Mouse (Mus musculus) brain, embryonic 14.5 days (tissue): ENCODE data around the gene Ppfia3. TPM values are rescaled to one million over a fixed set of nuclear protein-coding genes. Genes with fewer than 3 reads are reported as not detected.

Source experiments
- DNase-seq: peaks from one replicate; pipeline ENCODE4 v3.0.0-alpha.2; 2011; ENCODE audit warnings: low read depth
- CTCF ChIP-seq: fragments of 200-500 bp; IDR thresholded peaks from 2 replicates; pipeline ENCODE4 v1.5.1; 2012; ENCODE audit warnings: inconsistent platforms, mild to moderate bottlenecking, moderate library complexity, borderline replicate concordance; ENCODE audit not compliant: insufficient read depth, insufficient read length; ENCODE audit errors: extremely low read depth
- POLR2A ChIP-seq: fragments of 200-500 bp; IDR thresholded peaks from 2 replicates; pipeline ENCODE4 v1.6.1; 2012; ENCODE audit warnings: mild to moderate bottlenecking, inconsistent platforms, borderline replicate concordance; ENCODE audit not compliant: poor library complexity, insufficient read depth, insufficient read length, severe bottlenecking; ENCODE audit errors: extremely low read depth
- polyA plus RNA-seq: library from polyadenylated mRNA; depleted of rRNA; stranded (reverse); fragments of >200 nt; gene quantifications from 2 replicates; pipeline ENCODE4 v1.2.3, GENCODE M21; 2012

The Ppfia3 gene
- polyA plus RNA-seq, 1 experiment, result 60.0 TPM

DNA sequence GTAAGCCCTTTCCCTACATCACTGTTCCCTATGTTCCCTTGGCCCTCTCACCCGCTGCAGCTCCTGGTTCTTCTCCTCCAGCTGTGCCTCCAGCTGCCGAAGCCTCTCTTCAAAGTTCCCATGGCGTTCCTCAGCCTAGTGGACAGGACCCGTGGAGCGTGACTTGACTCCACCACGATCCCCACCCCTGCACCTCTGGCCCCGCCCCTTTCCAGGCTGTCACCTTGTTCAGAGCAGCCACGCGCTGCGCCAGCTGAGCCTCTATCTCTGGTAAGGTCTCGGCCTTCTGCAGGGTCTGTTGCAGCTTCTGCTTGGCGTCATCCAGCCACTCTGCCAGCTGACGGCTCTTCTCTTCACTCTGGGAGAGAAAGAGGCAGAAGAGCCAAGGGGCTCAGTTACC is 10.7 kb downstream of the Ppfia3 start:
- no peak for DNase-seq
- TF ChIP-seq CTCF, result no peak
- no peak for TF ChIP-seq POLR2A

DNA sequence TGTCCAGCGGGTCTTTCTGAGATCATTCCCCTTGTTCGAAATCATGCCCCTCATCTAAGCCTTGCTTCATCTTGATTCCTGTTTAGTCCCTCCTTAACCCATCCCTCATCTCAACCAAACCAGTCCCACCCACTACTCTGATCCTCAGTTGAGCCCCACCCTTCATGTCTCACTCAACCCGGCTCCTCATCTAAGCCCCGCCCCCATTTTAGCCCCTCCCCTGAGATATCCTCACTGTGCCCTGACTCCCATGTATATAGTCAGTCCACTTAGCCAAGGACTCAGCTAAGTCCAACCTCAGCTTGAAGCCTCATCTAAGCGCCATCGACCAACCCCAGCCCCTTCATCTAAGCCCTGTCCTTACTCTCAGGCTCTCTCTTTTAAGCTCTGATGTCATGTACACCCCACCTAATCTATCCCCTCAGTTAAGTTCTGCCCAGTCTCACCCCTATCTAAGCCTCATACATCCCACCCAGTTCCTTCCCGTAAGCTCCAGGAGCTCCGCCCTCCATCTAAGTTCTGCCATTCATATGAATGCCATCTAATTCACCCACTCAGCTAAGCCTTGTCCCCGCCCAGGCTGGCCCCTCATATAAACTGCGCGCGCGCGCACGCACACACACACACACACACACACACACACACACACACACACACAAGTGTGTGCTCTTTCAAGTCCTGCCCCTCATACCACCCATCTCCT is 11.3 kb downstream of the Ppfia3 start:
- DNase-seq, result no peak
- no peak for TF ChIP-seq POLR2A
- no peak for TF ChIP-seq CTCF

DNA sequence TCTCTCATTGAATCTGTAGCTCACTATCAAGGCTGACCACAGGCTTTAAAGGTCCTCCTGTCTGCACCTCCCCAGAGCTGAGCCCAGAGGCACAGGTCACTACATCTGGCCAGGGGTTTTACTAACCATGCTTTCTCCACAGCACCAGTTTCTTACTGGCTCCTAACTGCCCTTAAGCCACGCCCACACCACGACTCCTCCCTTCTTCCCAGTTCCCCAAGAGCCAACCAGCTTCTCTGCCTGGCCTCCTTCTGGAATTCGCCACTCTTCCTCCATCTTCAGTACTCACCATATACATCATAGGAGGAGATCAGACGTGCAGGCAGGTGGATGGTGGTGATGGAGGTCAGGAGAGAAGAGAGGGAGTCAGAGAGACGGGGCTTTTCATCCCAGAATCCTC is 13.8 kb downstream of the Ppfia3 start:
- DNase-seq, result no peak
- TF ChIP-seq CTCF, result no peak
- TF ChIP-seq POLR2A, result no peak

DNA sequence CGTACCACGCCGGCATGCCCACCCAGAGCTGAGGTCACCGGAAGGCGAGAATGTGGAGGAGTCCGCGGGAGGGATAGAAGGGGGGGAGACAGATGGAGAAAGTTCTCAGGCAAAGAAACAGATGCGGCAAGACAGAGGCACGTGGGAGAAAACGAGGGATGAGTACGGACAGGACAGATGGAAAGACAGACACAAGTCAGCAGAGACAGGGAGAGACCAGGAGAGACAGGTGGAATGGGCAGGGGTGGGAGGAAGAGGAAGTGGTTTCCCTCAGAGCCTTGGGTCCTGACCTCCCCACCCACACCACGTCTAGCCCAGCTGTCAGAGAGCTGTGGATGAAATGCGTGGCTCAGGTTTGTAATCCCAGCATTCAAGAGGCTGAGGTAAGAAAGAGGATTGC is 19.9 kb downstream of the Ppfia3 start:
- DNase-seq, result no peak
- TF ChIP-seq CTCF (no peak), POLR2A (no peak)

DNA sequence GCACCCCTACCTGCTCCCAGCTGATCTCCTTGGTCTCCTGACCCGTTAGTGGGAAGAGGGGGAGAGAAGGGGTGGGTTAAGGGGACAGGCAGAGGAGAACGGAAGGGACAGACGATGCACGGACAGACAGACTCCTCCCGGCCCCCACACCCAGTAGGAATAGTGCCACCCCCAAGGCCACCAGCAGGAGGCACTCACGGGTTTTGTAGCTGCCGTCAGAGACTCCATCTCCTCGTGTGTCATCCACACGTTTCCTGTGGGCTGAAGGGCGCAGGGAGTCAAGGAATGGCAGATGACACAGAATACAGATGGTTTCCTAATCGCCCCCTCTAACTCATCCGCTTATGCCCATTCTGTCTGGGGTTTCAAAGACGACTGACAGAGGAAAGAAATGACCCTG is 23.3 kb downstream of the Ppfia3 start:
- TF ChIP-seq POLR2A (no peak), CTCF (peak; percentile 28; the same call in 1 of the 2 replicates)
- DNase-seq, result no peak

DNA sequence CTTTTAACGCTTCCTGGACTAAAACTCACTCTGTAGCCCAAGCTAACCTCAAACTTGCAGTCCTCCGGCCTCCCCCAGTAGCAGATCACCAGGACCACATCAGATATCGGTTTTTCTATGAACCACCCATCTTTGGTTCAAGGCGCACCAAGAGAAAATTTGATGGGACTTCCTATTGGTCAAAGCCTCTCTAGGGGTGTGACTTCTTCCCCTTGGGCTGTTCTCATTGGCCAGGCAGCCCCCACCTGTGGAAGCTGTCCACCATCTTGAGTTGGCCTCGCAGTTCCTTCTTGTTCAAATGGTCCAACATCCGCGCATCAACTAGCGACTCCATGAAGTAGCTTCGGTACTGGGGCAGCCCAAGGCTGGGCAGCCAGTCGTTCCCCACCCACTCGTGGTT is 24.7 kb downstream of the Ppfia3 start:
- no peak for DNase-seq
- TF ChIP-seq CTCF, result no peak
- TF ChIP-seq POLR2A, result no peak

DNA sequence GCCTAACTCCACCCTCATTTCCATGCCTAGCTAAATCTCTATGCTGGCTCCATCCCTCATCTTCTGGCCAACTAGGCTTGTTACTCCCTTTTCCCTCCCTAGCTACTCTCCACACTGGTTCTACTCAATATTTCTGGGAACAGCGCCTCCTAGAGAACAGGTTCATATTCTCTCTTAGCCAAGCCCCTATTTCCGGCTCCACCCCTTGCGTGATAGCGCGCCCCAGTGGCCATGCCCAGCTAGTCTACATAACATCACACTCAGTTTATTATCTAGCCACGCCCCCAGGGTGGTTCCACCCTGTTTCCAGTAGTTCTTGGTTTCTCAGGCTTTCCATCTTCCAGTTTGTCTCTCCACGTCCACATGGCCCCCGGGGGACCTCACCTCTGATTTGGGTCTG is 25.5 kb downstream of the Ppfia3 start:
- TF ChIP-seq POLR2A (no peak), CTCF (peak; percentile 49; the same call in 1 of the 2 replicates)
- DNase-seq, result peak; percentile 78

DNA sequence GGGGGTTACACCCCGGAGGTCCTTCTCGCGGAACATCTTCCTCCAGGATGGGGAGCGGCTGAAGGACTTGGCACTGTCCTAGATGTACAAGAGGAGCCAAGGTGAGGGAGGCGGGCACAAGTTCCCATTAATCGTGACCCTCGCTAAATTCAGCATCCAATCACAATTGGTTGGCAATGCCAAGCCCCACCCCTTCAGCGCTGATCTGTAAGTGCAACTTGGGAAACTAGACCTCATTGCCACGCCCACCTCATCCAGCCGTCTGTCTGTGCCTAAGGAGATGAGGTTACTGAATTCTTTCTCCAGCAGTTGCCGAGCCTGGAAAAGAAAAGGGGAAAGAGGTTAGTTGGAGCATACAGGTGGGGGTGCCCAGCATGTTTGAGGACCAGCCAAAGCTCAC is 26.1 kb downstream of the Ppfia3 start:
- TF ChIP-seq POLR2A, result no peak
- no peak for TF ChIP-seq CTCF
- DNase-seq, result peak; percentile 79

DNA sequence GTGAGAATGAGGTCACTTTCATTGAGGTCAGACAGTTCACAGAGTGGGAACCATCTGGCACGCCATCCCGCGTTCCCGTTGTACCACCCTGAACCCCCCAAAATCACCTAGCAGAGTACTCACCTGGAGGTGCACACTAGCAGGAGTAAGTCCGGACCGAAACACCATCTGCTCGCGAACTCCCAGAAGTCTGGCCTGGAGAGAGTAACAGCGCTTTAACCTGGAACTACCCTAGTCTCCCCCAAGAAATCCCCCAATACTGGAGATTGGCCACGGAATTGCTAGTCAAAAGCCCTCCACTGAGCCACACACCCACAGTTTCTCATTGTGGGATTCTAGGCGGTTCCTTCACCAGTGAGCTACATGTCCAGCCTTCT is 26.8 kb downstream of the Ppfia3 start:
- no peak for DNase-seq
- no peak for TF ChIP-seq POLR2A
- TF ChIP-seq CTCF, result no peak

DNA sequence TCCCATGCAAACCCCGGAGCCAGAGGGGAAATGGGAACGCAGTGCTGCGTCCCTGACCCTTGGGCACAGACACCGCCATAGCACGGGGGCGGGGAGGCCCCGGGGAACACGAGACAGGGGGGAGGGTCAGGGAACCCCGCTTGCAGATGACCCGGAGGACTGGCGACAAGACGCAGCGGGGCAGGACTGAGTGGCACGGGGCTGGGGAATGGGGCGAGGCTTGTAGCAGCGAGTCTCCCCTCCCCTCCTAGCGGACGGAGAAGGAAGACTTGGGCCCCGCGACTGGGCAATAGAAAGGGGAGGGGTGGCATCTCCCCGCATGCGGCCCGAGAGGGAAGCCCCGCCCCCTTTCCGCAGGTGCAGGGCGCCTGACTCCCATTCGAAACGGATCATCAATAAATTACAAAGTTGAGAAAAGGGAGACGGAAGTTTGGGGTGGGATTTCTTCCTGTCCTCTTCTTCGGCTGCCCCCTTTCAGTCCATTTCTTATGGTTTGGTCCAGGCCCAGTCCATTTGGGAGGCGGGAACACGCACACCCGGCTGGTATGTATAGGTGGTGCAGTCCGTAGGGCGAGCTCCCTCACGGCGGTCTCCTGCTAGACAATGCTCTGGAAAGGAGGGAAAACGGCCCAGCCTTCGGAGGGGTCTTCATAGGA is 27.3 kb downstream of the Ppfia3 start:
- peak; percentile 93 for DNase-seq
- TF ChIP-seq CTCF, result peak; percentile 44; the same call in 1 of the 2 replicates
- TF ChIP-seq POLR2A, result peak; percentile 16; the same call in 1 of the 2 replicates

DNA sequence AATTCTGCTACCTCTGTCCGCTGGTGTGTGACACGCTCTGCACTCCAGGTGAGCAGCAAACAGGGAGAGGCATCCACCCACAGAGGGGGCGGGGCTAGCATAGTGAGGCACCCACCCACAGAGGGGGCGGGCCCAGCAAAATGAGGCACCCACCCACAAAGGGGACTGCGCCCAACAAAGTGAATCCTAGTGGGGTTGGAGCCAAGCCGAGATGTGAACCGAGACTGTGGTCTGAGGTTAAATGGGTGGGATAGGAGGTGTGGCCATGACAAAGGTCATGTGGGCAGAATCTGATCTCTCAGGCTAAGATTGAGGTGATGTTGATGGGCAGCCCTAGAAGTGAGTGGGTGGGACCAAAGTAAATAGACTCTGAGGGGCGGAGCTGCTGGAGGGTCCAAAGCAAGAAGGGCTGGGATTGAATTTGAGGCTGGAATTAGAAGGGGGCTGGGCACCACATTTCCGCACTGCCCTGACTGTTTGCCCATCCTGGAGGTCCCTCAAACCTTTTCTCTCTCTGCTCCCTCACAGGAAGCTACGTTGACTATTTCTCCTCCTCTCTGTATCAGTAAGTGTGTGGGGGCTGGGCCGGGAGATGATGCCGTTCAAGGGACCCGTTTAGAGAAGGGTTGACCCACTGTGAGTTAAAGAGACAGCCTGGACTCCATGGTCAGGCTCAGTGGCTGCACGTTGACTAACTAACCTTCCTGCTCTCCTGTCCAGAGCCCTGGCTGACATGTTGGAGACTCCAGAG is 28.5 kb downstream of the Ppfia3 start:
- TF ChIP-seq POLR2A (no peak), CTCF (no peak)
- DNase-seq, result peak; percentile 23
